Mouse (Mus musculus) mouse embryonic stem cell (cell line): Measurements from ENCODE around the gene Kri1.
"Not testable (repeated sequence)": the region's sequence is repeated elsewhere in the genome, so short reads cannot be mapped to it uniquely, and the experiment has no call there.

Experiments used
- in situ Hi-C, 2 experiments: fragments of 300-500 bp; cut with MboI; formaldehyde crosslinking; loops; 1 replicate in 1 of 2; 3 replicates in 1 of 2; pipeline ENCODE4 v1.14.3; 2019 to 2020; ENCODE audit warnings: low sequenced_read_pairs in 2 of 2, low pct_unique_long_range_greater_than_20kb in 1 of 2, mixed read lengths in 1 of 2; ENCODE audit not compliant: unreplicated experiment in 1 of 2

Kri1 gene

DNA sequence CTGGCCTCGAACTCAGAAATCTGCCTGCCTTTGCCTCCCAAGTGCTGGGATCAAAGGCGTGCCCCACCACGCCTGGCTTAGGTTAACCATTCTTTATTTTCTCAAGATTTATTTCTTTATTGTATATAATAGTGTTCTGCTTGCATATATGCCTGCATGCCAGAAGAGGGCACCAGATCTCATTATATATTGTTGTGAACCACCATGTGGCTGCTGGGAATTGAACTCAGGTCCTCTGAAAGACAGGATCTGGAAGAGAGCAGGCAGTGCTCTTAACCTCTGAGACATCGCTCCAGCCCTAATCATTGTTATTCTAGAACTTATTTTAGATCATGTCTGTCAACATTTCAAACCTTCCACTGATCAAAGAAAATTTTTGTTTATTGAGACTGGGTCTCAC, 31.7 kb upstream of the Kri1 start:
- in situ Hi-C loops = no loop called here

DNA sequence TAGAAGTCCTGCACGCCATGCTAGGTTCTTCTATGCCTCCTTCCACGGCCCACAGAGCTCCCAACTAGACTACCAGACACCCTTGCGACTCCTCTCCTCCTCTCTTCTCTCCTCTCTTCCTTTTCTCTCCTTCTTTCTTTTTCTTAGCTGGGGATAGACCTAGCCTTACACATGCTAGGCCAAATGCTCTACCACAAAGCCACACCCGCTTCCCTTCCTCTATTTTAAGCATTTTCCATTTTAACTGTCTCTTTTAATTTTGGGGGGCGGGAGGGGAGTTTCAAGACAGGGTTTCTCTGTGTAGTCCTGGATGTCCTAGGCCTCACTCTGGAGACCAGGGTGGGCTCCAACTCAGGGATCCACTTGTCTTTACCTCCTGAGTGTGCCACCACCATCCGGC, 31.0 kb upstream of the Kri1 start:
- in situ Hi-C loops = no loop called here

DNA sequence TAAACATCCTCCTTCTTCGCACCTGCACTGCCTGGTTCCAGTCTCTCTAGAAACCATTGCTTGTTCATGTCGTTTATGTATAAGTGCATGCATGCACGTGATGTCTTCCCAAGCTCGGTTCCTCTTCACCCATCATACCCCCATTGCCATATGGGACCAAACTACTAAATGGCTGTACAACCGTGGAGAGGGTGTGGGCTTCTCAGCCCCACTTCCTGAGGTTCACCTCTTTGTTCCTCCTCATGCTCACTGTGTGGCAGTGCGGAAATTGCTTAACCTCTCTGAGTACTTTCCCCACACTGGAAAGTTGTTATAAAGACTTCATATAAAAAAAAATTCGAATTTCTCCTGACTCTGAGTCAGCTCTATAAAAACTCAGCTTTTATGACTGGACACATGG, 28.9 kb upstream of the Kri1 start:
- in situ Hi-C loops = no loop called here

DNA sequence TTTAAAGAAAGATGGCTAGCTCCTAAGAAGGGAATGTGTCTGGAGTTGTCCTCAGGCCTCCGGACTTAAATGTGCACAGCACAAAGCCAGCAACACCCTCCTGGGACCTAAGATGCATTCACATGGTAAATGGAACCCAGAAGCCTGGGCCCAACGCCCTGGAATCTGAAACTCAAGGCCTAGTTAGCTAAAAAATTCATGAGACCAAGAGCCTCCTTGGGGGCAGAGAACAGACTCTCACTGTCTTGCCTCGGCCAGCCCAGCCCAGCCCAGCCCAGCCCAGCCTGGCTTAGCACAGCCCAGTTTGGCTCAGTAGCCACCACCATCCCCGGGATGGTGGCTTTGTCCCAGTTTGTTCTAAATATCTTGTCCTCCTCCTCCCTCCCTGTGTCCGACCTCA, 27.7 kb upstream of the Kri1 start:
- in situ Hi-C loops = no loop called here

DNA sequence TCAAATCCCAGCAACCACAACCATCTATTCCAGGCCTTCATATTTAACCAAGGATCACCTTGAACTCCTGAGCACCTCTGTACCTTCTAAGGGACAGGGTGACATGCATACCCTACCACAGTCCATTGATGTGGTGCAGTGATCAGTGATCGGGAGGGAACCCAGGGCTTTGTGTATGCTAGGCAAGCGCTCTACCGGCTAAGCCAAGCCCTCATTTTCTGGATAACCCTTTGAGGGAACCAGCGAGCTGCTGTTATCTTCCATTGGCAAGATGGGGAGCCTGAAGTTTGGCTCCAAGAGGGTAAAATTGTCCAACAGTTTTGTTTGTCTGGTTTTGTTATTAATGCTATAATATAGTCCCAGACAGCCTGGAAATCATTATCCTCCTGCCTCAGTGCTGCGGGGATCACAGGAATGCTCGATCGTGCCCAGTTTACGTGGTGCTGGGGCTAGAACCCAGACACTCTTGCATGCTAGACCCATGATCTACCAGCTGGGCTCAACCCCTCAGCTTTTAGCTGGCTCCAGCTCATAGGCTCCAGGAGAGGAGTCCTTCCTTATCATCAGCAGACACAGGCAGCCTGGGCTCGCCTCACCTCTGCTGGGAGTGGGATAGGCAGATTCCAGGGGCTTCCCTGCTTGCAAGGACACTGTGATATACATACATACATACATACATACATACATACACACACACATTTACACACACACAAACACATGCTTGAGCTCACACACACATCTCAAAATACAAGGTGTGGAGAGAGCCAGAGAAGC, 26.8 kb upstream of the Kri1 start:
- in situ Hi-C loops = loop anchor here in 1 of 2 experiments (5.0 kb wide), 1 partner anchor 38 kb away; no protein-coding TSS in a partner anchor

DNA sequence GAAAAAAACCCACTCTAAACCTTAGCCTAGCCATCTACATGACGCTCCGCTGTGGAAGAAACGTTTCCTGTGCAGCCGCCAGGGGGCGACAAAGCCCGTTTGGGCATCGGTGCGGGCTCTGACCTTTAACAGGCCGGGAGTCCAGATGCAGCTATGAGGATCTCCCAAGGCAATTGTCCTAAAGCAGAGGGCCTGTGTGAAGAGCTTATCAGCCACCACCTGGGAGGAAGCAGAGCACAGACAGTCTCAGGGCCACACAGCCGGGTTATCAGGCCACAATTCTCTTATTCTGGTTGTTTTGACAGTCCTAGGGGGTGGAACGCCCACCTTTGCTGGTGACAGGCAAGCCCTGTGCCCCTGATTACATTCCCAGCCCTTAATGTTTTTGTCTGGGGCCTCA, 25.6 kb upstream of the Kri1 start:
- in situ Hi-C loops = loop anchor here in 1 of 2 experiments (5.0 kb wide), 1 partner anchor 39 kb away; no protein-coding TSS in a partner anchor

DNA sequence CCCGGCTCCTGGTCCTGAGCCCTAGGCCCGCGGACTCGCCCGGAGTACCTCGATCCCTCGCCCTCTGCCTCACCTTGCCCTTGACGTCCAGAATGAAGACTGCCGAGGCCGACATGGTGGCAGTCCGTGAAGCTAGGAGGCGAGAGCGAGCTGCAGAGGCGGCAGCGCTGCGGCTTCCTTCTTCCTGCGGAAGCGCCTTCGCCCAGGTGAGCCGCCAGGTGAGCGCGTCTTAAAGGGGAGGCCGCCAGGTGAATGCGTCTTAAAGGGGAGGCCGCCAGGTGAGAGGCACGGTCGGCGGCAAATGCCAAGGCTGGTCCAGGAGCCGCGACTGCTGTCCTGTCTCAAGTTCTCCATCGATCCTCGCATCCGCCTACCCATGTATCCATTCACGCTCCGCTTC, 24.4 kb upstream of the Kri1 start, which contains the start of gene Ap1m2:
Ap1m2 (minus strand) TSS at position 204 of the 400 bp plus-strand sequence.
- in situ Hi-C loops = loop anchor here in 1 of 2 experiments (5.0 kb wide), 1 partner anchor 40 kb away; no protein-coding TSS in a partner anchor

DNA sequence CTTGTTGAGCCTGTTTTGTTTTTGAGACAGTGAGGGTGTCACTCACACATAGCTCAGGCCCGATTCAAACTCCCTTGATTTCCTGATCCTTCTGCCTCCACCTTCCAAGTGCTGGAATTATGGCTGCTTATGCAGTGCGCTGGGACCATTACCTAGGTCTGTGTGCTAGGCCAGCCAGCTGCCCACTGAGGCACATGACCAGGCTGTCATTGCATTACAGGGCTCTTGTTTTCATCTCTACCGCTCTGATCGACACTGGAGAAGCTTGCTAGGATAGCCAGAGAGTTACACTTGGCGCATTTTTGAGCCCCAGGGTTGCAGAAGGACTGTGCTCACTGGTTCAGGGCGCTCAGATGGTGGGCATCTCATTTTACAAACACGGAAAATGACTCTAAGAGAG, 23.9 kb upstream of the Kri1 start:
- in situ Hi-C loops = loop anchor here in 1 of 2 experiments (5.0 kb wide), 1 partner anchor 41 kb away; no protein-coding TSS in a partner anchor

DNA sequence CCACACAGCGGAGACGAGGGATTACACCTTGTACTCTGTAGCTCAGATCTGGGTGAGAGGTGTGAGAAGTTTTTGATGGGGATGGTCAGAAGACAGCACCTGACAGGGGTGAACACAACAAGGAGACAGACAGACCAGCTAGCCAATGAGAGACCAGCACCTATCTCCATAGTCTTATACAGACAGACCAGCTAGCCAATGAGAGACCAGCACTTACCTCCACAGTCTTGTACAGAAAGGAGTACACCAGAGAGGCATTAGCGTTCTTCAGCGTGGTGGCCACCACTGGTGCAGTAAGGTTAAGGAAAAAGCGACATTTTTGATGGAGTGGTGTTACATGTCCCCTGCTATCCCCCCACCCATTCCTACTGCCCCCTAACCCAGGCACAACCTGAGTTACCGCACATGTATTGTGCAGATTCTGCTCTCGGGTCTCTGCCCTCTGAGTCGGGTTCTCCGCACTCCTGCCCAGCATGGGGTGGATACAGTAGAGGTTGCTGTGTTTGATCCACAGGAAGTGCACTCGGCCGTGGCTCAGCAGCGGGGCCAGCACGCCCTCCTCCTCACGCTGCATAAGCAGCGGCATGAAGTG, 21.5 kb upstream of the Kri1 start:
- in situ Hi-C loops = no loop called here

DNA sequence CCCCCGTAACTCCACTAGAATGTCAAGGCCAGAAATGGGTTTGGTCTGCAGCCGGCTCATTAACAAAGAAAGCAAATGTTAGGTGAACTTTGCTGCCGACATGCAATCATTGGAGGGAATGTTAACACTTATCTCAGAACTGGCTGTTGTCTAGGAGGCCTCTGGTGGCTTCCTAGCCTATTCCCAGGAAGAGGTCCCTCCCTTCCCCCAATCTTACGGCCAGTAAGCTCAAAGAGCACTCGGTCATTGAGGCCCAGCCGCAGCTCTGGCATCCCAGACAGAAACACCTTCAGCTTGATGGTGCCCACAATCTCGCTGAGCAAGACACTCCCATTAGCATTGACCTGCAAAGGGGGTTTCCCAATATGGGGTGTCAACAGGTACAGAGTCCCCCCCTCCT, 17.3 kb upstream of the Kri1 start:
- in situ Hi-C loops = no loop called here

DNA sequence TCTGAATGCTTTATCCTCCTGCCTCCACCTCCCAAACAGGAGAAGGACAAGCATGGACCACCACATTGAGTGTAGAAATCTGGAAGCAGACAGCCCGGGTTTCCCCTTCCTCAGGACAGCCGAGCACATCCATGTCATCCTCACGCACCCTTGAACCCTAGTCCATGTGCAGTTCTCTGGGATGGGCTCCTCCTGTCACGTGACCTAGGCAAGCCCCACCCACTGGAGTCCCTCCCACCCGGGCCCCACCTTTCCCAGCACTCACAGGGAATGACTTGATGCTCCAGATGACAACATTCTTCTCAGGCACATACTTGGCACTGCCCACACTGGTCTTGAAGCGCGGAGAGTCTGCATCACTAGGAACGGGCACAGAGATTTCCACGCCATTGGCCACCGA, 11.2 kb upstream of the Kri1 start:
- in situ Hi-C loops = no loop called here

DNA sequence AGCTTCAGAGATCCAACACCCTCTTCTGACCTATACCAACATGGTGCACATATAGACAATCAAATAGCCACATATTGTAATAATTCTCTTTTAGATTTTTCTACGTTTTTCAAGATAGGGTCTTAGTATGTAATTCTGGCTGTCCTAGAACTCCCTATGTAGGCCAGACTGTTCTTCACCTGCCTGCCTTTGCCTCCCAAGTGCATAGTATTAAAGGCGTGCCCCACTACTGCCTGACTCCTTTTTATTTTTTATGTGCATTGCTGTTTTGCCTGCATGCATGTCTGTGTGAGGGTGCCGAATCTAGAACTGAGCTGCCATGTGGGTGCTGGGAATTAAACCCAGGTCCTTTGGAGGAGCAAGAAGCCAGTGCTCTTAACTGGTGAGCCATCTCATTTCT, 4.5 kb upstream of the Kri1 start:
- in situ Hi-C loops = no loop called here

DNA sequence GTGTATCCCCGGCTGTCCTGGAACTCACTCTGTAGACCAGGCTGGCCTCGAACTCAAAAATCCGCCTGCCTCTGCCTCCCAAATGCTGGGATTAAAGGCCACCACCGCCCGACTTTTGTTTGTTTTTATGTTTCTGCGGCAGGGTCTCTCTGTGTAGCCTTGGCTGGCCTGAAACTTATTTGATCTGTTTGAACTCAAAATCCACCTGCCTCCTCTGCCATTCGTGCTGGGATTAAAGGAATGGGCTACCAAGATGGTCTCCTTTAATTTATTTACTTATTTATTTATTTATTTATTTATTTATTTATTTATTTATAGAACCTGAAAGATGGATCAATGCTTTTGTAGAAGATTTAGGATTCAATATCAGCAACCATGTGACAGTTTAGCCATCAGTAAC, 4.1 kb upstream of the Kri1 start:
- in situ Hi-C loops = not testable (repeated sequence)

DNA sequence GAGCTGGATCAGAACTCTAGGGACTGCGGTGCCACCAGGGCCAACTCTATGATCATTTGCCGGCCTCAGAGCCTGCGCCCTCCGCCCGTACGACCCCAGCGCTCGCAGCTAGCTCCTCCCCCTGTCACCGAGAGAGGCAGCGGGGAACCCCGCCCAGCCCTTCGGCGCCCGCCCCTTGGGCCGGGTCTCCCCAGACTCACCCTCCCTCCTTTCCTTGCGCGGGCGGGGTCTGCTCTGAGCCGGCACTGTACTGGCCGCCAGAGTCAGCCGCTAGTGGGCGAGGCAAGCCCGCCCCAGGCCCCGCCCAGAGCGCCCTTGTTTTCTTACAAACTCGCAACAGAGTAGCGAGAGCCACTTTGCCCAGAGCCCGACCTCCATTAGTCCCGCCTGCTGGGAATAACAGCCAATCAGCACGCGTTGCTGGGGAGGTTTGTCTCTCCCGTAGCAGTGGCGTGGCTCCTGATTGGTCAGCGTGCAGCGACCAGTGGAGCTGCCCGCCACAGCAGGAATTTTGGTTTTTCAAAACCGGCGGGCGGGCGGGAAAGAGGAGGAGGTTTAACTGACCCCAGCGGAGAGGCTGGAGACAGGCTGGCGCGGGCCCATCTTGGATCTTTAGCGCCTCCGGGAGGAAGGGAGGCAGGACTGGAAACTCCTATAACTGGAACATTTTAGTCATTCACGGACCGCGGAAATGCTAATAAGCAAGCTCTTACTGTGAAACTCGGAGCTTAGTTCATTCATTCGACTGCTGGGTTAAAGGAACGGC, 3.4 kb upstream of the Kri1 start, which contains the start of gene Cdkn2d:
Cdkn2d (minus strand) TSS at position 386 of the 766 bp plus-strand sequence.
- in situ Hi-C loops = no loop called here

DNA sequence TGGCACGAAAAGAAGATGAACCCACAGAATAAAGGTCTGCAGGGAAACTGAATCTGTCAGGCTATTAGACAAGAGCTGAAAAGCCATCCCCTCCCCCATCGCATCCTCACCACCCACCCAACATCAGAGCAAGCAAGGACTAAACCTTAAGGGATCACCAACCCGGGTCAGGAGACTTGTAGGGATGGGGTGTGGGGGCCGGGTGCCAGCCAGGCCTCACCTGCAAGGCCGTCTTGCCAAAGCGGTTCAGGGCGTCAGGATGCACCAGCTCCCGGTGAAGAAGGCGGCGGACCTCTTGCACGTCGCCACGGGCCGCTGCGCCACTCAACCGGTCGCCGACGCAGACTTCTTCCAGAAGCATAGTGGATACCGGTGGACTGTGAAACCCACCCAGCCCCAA, 2.8 kb upstream of the Kri1 start:
- in situ Hi-C loops = no loop called here

DNA sequence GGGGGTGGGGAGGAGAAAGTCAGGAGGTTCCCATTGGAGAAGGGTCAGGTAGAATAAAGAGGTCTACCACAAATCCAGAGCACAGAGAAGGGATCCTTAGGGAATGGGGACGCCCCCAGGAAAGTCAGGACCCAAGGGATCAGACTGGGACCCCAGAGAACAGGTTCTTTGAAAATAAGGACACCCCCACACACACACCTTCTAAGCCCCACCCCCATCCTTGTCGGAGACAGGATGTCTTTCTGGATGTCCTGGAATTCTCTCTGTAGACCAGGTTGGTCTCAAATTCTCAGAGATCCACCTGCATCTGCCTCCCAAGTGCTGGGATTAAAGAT, 1.5 kb upstream of the Kri1 start:
- in situ Hi-C loops = no loop called here

DNA sequence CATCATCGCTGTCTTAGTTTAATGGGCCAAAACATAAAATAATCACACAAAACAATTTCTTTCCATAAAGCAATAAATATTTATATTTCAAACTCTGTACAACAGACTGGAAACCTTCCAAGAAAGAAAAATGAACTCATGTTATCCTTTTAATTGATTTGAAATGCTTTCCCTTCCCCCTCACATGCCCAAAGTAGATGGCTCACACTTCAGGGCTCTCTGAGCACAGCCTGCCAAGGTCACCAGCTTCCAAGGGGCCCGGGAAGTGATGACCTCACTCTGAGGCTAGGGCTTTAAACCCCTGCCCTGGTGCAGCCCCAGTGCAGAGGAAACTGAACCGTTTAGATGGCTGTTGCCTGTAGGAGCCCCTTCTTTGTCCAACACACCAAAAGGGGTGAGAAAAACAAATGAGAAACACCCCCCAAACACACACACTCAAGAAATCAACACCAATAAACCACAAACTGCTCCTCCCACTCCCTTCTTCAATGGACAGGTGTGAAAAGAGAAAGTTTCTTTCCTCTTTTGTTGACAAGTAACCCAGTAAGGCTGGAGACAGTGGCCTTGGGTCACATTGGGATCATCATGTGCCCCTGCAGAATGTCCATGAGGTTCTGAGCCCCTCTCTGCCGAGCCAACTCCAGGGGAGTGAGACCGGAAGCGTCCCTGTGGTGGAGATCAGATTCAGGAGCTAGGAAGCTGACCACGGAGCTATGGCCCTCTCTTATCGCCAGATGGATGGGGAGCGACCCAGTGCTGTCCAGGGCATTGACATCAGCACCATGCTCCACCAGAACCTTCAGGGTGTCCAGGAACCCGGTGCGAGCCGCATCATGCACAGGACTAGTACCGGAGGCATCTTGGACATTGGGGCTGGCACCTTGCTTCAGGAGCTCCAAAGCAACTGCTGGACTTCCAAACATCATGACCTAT, 901 bp upstream of the Kri1 start:
- in situ Hi-C loops = no loop called here

DNA sequence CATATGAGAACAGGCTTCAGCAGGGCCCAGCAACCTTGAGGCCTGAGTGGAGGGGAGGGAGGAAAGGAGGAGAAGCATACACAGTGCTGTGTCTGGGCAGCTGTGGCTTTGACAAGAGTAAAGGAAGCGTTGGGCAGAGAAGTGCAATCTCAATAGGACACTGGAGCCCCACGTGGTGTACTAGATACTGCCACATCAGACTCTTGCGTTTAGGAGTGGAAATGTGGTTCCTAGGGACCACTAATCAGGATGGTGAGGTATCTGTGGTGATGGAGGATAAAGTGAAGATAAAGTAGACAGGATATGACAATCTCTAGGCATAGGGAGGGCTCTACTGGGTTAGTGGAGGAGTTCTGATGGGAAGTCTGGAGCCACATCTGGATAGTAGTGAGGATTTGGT, 1.0 kb downstream of the Kri1 start:
- in situ Hi-C loops = no loop called here
